Mouse (Mus musculus) megakaryocyte, embryonic 14.5 days (primary cell): Measurements from ENCODE around the gene Crebbp. TPM values are rescaled to one million over a fixed set of nuclear protein-coding genes. Genes with fewer than 3 reads are reported as not detected.

Source experiments
- H3K27me3 ChIP-seq: replicated peaks from 2 replicates; pipeline ENCODE3; 2012; ENCODE audit warnings: inconsistent platforms
- H3K36me3 ChIP-seq: replicated peaks from 2 replicates; pipeline ENCODE3; 2012; ENCODE audit warnings: low read length, inconsistent platforms, mixed read lengths
- H3K4me1 ChIP-seq: 2 replicates; pipeline ENCODE4 v1.6.1; 2012; ENCODE audit warnings: inconsistent platforms
- H3K4me3 ChIP-seq: replicated peaks from 2 replicates; pipeline ENCODE3; 2012; ENCODE audit warnings: moderate library complexity, mild to moderate bottlenecking, inconsistent platforms
- H3K9me3 ChIP-seq: 2 replicates; pipeline ENCODE4 v1.6.1; 2012; ENCODE audit warnings: inconsistent platforms
- FLI1 ChIP-seq: IDR thresholded peaks from 2 replicates; pipeline ENCODE4 v1.6.1; 2012; ENCODE audit warnings: low read length, inconsistent platforms, mixed read lengths
- GATA1 ChIP-seq: IDR thresholded peaks from 3 replicates; pipeline ENCODE4 v1.6.1; 2012; ENCODE audit warnings: mixed read lengths, low read length, inconsistent platforms, borderline replicate concordance
- polyA plus RNA-seq: library from polyadenylated mRNA; stranded (reverse); fragments of >175 nt; gene quantifications from 2 replicates; pipeline ENCODE4 v1.2.3, GENCODE M21; 2012; ENCODE audit warnings: low replicate concordance; ENCODE audit not compliant: insufficient read depth

Gene Crebbp
- polyA plus RNA-seq, 1 experiment = 8.2 TPM

DNA sequence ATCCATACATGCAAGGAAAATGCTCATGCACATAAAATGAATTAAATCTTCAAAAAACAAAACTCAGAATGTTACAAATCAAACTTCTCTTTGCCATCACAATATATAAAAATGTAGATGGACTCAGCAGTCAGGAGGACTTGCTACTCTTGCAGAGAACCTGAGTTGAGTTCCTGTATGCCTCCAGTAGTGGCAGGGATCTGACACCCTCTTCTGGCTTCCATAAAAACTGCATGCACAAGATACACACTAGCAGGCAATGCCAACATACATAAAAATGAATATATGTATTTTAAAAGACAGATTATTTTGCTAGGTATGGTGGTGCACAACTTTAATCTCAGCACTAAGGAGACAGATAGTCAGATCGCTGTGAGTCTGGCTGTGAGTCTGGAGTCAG lies 45.3 kb downstream of the Crebbp start:
- no peaks in the 10 kb centered on the region; the same call in 1 of the 2 replicates for H3K4me1 ChIP-seq
- peaks cover 6% of the 10 kb centered on the region for H3K9me3 ChIP-seq
- H3K36me3 ChIP-seq = peaks cover 26% of the 10 kb centered on the region
- no peaks in the 10 kb centered on the region for H3K27me3 ChIP-seq
- H3K4me3 ChIP-seq = no peak overlapping the region
- TF ChIP-seq FLI1 = no peak
- TF ChIP-seq GATA1 = no peak

DNA sequence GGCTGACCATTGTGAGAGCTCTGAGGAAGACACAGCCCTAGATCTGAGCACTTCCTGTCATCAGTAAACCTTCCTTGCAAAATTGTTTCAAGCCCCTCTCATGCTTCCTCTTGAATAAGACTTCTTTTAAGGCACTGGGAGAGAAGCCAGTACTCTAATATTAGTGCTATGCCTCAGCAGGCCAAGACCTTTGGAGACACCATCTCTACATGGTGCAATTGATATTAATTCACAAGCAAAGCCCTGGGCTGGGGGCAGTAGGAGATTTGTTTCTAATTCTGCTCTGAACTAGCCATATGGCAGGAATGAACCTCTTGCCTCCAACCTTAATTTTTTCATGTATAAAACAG lies 52.9 kb downstream of the Crebbp start:
- no peaks in the 10 kb centered on the region for H3K9me3 ChIP-seq

GRCm38 (mm10) chr16:4160246-4160897 lies 53.4 kb downstream of the Crebbp start:
- H3K36me3 ChIP-seq = peaks cover 3% of the 10 kb centered on the region

More for the DNA sequence above, 52.9 kb downstream of the Crebbp start:
- Histone ChIP-seq H3K36me3 (peaks cover 3% of the 10 kb centered on the region), H3K4me1 (peaks cover 27% of the 10 kb centered on the region), H3K27me3 (no peaks in the 10 kb centered on the region), H3K4me3 (no peak overlapping the region)
- TF ChIP-seq GATA1 (no peak), FLI1 (no peak)

DNA sequence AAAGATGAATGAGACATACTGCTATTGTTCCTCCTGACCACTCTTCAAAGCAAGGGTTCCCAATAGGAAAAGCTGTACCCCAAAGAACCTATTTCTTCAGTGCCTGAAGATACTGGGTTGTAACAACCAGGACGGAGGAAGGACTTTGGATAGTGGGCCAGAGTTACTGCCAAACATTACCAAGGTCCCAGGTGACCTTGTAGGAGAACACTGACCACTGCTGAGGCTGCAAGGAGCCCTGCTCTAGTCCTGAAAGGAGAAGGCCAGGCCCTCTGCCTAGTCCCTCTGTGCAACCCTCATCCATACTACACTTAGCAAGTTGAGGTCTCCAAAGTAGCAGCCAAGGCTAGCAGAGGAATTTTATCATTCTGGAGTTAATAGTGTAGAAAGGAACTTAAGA lies 60.7 kb downstream of the Crebbp start:
- Histone ChIP-seq H3K36me3 (peaks cover 45% of the 10 kb centered on the region), H3K9me3 (no peaks in the 10 kb centered on the region), H3K4me1 (peaks cover 41% of the 10 kb centered on the region), H3K27me3 (no peaks in the 10 kb centered on the region), H3K4me3 (no peak overlapping the region)
- TF ChIP-seq GATA1 (no peak), FLI1 (no peak)

More at GRCm38 (mm10) chr16:4160246-4160897, 53.4 kb downstream of the Crebbp start:
- H3K4me1 ChIP-seq = peaks cover 32% of the 10 kb centered on the region
- H3K9me3 ChIP-seq = no peaks in the 10 kb centered on the region
- TF ChIP-seq GATA1 (no peak), FLI1 (no peak)
- H3K4me3 ChIP-seq = no peak overlapping the region
- no peaks in the 10 kb centered on the region for H3K27me3 ChIP-seq

GRCm38 (mm10) chr16:4138541-4138940 lies 75.3 kb downstream of the Crebbp start:
- no peak for TF ChIP-seq GATA1
- no peak for TF ChIP-seq FLI1
- no peak overlapping the region for H3K4me3 ChIP-seq
- H3K9me3 ChIP-seq = no peaks in the 10 kb centered on the region
- no peaks in the 10 kb centered on the region for H3K27me3 ChIP-seq
- peaks cover 45% of the 10 kb centered on the region for H3K36me3 ChIP-seq
- peaks cover 8% of the 10 kb centered on the region; the same call in 1 of the 2 replicates for H3K4me1 ChIP-seq

GRCm38 (mm10) chr16:4133754-4134153 lies 80.0 kb downstream of the Crebbp start:
- no peak overlapping the region for H3K4me3 ChIP-seq
- no peaks in the 10 kb centered on the region for H3K9me3 ChIP-seq
- peaks cover 6% of the 10 kb centered on the region; the same call in 1 of the 2 replicates for H3K4me1 ChIP-seq
- TF ChIP-seq FLI1 (no peak), GATA1 (no peak)
- H3K36me3 ChIP-seq = peaks cover 55% of the 10 kb centered on the region
- H3K27me3 ChIP-seq = no peaks in the 10 kb centered on the region

- H3K36me3 ChIP-seq = peaks cover 62% of the 10 kb centered on the region
- H3K4me1 ChIP-seq = peaks cover 3% of the 10 kb centered on the region; the same call in 1 of the 2 replicates
- H3K4me3 ChIP-seq = no peak overlapping the region
- no peak for TF ChIP-seq GATA1
- TF ChIP-seq FLI1 = no peak
- no peaks in the 10 kb centered on the region for H3K27me3 ChIP-seq
- no peaks in the 10 kb centered on the region for H3K9me3 ChIP-seq
Measured at GRCm38 (mm10) chr16:4128894-4129293, 84.9 kb downstream of the Crebbp start.

GRCm38 (mm10) chr16:4117072-4117471 lies 96.7 kb downstream of the Crebbp start:
- H3K27me3 ChIP-seq = no peaks in the 10 kb centered on the region
- TF ChIP-seq FLI1 = no peak
- no peak for TF ChIP-seq GATA1
- no peak overlapping the region for H3K4me3 ChIP-seq
- H3K9me3 ChIP-seq = no peaks in the 10 kb centered on the region
- H3K36me3 ChIP-seq = peaks cover 92% of the 10 kb centered on the region
- H3K4me1 ChIP-seq = peaks cover 19% of the 10 kb centered on the region

GRCm38 (mm10) chr16:4100374-4100773 lies 113.4 kb downstream of the Crebbp start:
- H3K4me1 ChIP-seq = peaks cover 45% of the 10 kb centered on the region
- no peak overlapping the region for H3K4me3 ChIP-seq
- peaks cover 71% of the 10 kb centered on the region for H3K36me3 ChIP-seq
- TF ChIP-seq FLI1 = no peak
- H3K27me3 ChIP-seq = no peaks in the 10 kb centered on the region
- no peaks in the 10 kb centered on the region for H3K9me3 ChIP-seq

DNA sequence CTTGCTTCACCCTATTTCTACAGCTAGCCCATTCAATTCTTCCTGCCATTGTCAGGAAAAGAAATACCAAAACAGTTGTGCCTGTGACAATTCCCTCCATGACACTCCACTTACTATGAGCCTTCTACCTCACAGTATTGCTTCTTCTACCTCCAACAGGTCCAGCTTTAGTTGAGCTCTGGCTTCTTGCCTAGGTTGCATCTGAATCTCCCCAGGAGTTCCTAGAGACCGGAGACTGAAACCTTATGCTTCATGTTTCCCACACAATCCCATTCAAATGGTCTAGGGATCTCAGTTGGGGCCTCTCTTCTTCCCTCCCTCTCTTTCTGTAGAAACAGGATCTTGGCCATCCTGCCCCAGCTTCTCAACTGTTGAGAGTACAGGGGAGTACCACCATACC lies 116.3 kb downstream of the Crebbp start:
- Histone ChIP-seq H3K9me3 (no peaks in the 10 kb centered on the region), H3K36me3 (peaks cover 82% of the 10 kb centered on the region), H3K4me1 (peaks cover 45% of the 10 kb centered on the region), H3K27me3 (no peaks in the 10 kb centered on the region), H3K4me3 (no peak overlapping the region)
- TF ChIP-seq FLI1 = no peak
- TF ChIP-seq GATA1 = no peak

GRCm38 (mm10) chr16:4096898-4097297 lies 116.9 kb downstream of the Crebbp start:
- H3K36me3 ChIP-seq = peaks cover 87% of the 10 kb centered on the region
- TF ChIP-seq FLI1 (no peak), GATA1 (no peak)
- H3K4me1 ChIP-seq = peaks cover 45% of the 10 kb centered on the region
- H3K27me3 ChIP-seq = no peaks in the 10 kb centered on the region
- no peak overlapping the region for H3K4me3 ChIP-seq
- no peaks in the 10 kb centered on the region for H3K9me3 ChIP-seq

GRCm38 (mm10) chr16:4096141-4096540 lies 117.7 kb downstream of the Crebbp start:
- H3K4me1 ChIP-seq = peaks cover 41% of the 10 kb centered on the region
- no peaks in the 10 kb centered on the region for H3K27me3 ChIP-seq
- H3K4me3 ChIP-seq = no peak overlapping the region
- TF ChIP-seq FLI1 (no peak), GATA1 (no peak)
- H3K36me3 ChIP-seq = peaks cover 87% of the 10 kb centered on the region
- H3K9me3 ChIP-seq = no peaks in the 10 kb centered on the region
